Mouse (Mus musculus): ENCODE results near the gene Frmpd1.

DNA sequence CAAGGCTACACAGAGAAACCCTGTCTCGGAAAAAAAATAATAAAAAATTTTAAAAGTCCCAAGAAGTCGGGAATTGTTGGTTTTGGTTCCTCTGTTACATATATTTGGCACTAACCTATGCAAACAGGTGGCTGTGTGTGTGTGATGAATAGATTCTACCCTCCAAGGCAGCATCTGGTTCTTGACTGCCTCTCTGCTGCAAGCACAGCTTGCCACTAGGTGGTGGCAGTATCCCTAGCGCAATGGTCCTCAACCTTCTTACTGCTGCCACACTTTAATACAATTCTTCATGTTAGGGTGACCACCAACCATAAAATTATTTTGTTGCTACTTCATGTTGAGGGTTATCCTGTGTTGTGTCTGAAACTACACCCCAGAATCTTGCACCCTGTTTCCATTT lies 101.6 kb downstream of the Frmpd1 start:
- no peak for TF ChIP-seq CTCF (IDR thresholded peaks at IDR 0.05; ENCODE audit: low read depth, low read length)
- no peak for TF ChIP-seq GATA1 (IDR thresholded peaks at IDR 0.05; ENCODE audit: borderline replicate concordance, low read length)
- TF ChIP-seq TAL1 (conservative IDR thresholded peaks at IDR 0.05; ENCODE audit: low read depth, low read length): no peak
- TF ChIP-seq GATA2 (IDR thresholded peaks at IDR 0.05; ENCODE audit: borderline replicate concordance, low read depth, low read length): no peak
